Mouse (Mus musculus): ENCODE data around the gene Gpr153.

DNA sequence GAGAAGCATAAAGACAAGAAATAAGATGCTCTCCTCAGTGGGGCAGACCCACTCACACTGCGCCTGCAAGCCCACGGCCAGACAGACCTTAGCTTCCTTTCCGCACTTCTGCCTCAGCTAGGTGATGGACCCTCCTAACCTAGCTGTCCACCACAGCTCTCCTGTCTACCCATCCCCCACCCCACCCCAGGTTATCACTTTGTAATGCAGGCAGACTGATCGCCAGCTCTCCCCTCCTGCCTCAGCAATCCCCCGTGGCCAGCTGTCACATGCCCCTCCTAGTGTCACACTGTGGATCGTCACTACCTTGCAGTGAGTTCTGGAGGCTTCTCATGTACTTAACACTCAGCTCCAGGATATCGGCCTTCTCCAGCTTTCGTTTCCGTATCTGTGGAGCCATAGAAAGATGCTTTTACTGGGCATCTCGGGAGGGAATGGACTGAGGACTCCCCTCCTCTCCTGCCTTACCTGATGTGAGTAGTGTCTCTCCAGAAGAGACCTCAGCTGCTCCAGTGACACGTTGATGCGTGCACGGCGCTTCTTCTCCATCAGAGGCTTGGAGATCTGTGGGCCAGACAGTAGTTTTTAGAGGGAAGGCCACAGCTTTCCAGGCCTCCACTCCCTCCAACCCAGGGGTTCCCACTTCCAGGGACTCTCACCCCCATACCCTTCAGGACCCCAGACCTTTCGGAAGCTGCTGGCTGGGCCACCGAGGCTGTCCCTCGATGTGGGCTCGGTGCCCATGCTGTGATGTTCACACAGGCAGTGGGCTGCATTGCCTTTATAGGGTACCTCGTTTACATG lies 13.5 kb downstream of the Gpr153 start:
- no peak for TF ChIP-seq CTCF (IDR thresholded peaks at IDR 0.05; ENCODE audit: low read depth, low read length)
- no peak for TF ChIP-seq POLR2A (IDR thresholded peaks at IDR 0.05; ENCODE audit: borderline replicate concordance, low read depth, low read length)

Measured in bone marrow macrophage, adult 2 months (primary cell).